Mouse (Mus musculus): Measurements from ENCODE around the gene Lpxn. TPM values are rescaled to one million over a fixed set of nuclear protein-coding genes. Genes with fewer than 3 reads are reported as not detected.

Gene Lpxn
- polyA plus RNA-seq, 1 experiment from 2014 or later: 1.2 TPM

Other genes starting within 250 kb of the Lpxn start
- gene Gm4952, start 196.2 kb upstream of the Lpxn start, polyA plus RNA-seq (2015; fragmentation: Nextera tagmentation; extraction: Ambion mirVana): 0.13 and 0.15 TPM in 2 replicates
- gene Glyat, start 162.9 kb upstream of the Lpxn start, polyA plus RNA-seq (2015; fragmentation: Nextera tagmentation; extraction: Ambion mirVana): 0.22 TPM in 1 of 2 replicates, not detected in the other
- not detected in 2 replicates for gene Olfr1442, start 125.8 kb upstream of the Lpxn start, polyA plus RNA-seq (2015; fragmentation: Nextera tagmentation; extraction: Ambion mirVana)
- gene Olfr1443, start 118.1 kb upstream of the Lpxn start, polyA plus RNA-seq (2015; fragmentation: Nextera tagmentation; extraction: Ambion mirVana): not detected in 2 replicates
- 0.14 TPM in 1 of 2 replicates, not detected in the other for gene Keg1, start 100.4 kb upstream of the Lpxn start, polyA plus RNA-seq (2015; fragmentation: Nextera tagmentation; extraction: Ambion mirVana)
- gene Cntf, start 30.6 kb upstream of the Lpxn start, polyA plus RNA-seq (2015; fragmentation: Nextera tagmentation; extraction: Ambion mirVana): 1.0 and 1.1 TPM in 2 replicates
- gene Zfp91, start 67 bp upstream of the Lpxn start, polyA plus RNA-seq (2015; fragmentation: Nextera tagmentation; extraction: Ambion mirVana): 12.3 and 12.9 TPM in 2 replicates
- gene Gm5244, start 50.5 kb downstream of the Lpxn start, polyA plus RNA-seq (2015; fragmentation: Nextera tagmentation; extraction: Ambion mirVana): not detected in 2 replicates
- gene Olfr1444, start 61.1 kb downstream of the Lpxn start, polyA plus RNA-seq (2015; fragmentation: Nextera tagmentation; extraction: Ambion mirVana): not detected in 2 replicates
- gene Olfr1445, start 87.7 kb downstream of the Lpxn start, polyA plus RNA-seq (2015; fragmentation: Nextera tagmentation; extraction: Ambion mirVana): not detected in 2 replicates
- not detected in 2 replicates for gene Olfr1446, start 97.3 kb downstream of the Lpxn start, polyA plus RNA-seq (2015; fragmentation: Nextera tagmentation; extraction: Ambion mirVana)
- not detected in 2 replicates for gene Olfr1447, start 107.5 kb downstream of the Lpxn start, polyA plus RNA-seq (2015; fragmentation: Nextera tagmentation; extraction: Ambion mirVana)
- gene Olfr1448, start 128.2 kb downstream of the Lpxn start, polyA plus RNA-seq (2015; fragmentation: Nextera tagmentation; extraction: Ambion mirVana): not detected in 2 replicates
- not detected in 2 replicates for gene Olfr1449, start 134.6 kb downstream of the Lpxn start, polyA plus RNA-seq (2015; fragmentation: Nextera tagmentation; extraction: Ambion mirVana)
- gene Olfr1450, start 154.1 kb downstream of the Lpxn start, polyA plus RNA-seq (2015; fragmentation: Nextera tagmentation; extraction: Ambion mirVana): not detected in 2 replicates
- gene Olfr1451, start 198.8 kb downstream of the Lpxn start, polyA plus RNA-seq (2015; fragmentation: Nextera tagmentation; extraction: Ambion mirVana): not detected in 2 replicates
- not detected in 2 replicates for gene Olfr1453, start 232.1 kb downstream of the Lpxn start, polyA plus RNA-seq (2015; fragmentation: Nextera tagmentation; extraction: Ambion mirVana)

Measured in neural tube, embryonic 15.5 days (tissue).